Mouse (Mus musculus) olfactory bulb, adult 2 months (tissue): ENCODE measurements at regions not wholly inside any gene's neighbourhood (a gene's known extent, or its start where the extent isn't known, plus 50 kb on each side); places are given as distances from the start of the nearest gene placed in this dataset.

Experiments used
- CTCF ChIP-seq: fragments of 200-500 bp; IDR thresholded peaks from 2 replicates; pipeline ENCODE4 v1.5.1; 2012; ENCODE audit warnings: low read depth, mild to moderate bottlenecking, low read length, moderate library complexity; ENCODE audit not compliant: insufficient read depth
- POLR2A ChIP-seq: fragments of 200-500 bp; IDR thresholded peaks from 2 replicates; pipeline ENCODE4 v1.6.1; 2012; ENCODE audit warnings: mild to moderate bottlenecking, low read depth, low read length, moderate library complexity; ENCODE audit not compliant: insufficient read depth

DNA sequence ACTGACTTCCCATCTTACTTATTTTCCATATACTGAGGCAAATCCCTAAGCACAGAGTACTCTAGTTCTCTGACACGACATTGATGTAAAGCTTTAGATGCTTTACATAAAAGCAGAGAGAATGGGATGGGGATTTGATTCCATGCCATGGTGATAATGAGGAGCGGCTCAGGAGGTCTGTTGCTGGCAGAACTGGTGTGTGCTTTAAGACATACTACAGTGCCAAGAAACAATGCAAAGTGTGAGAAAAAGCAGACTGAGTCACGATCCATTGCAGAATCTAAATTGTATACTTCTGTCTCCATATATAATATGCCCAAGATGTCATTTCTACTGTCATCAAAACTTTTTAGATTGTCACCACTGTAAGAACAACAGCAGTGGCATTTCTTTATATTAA lies 155.5 kb upstream of the Prkd1 start:
- no peak for TF ChIP-seq CTCF
- no peak for TF ChIP-seq POLR2A
